Mouse (Mus musculus): ENCODE measurements at regions not wholly inside any gene's neighbourhood (a gene's known extent, or its start where the extent isn't known, plus 50 kb on each side); places are given as distances from the start of the nearest gene placed in this dataset.

GRCm38 (mm10) chr3:143609673-143610072, 595.3 kb downstream of the Lmo4 start:
- TF ChIP-seq CTCF (IDR thresholded peaks at IDR 0.05; ENCODE audit: low read depth) (no peak), EP300 (IDR thresholded peaks at IDR 0.05; ENCODE audit: low read depth) (no peak)

All from heart, postnatal 0 days (tissue).